Mouse (Mus musculus) megakaryocyte progenitor cell, adult 5-6 weeks (primary cell): ENCODE measurements around the gene Gm28434. TPM values are rescaled to one million over a fixed set of nuclear protein-coding genes. Genes with fewer than 3 reads are reported as not detected.

Experiments
- ATAC-seq: replicated peaks from 2 replicates; pipeline ENCODE4 v1.8.0; 2016; ENCODE audit warnings: mild to moderate bottlenecking, moderate TSS enrichment, inconsistent platforms; ENCODE audit not compliant: poor library complexity
- total RNA-seq, 2 experiments: library from RNA; stranded (forward) in 1 of 2; stranded (reverse) in 1 of 2; fragments of 157-497, 149-512 nt in 1 of 2; fragments of 200-1000 nt in 1 of 2; gene quantifications; 2 replicates each; pipeline versions ENCODE4 v1.2.3 to v1.2.4; 2015 to 2017

Gene Gm28434
- not detected in 2 replicates for total RNA-seq (2015)
- not detected in 2 replicates for total RNA-seq (2017)

- no peak for ATAC-seq
These were observed at the start of gene Gm28434, which contains the start of gene 2310003L06Rik for GRCm38 (mm10) chr5:87969201-87969600. Gene Gm28434, plus strand, starts transcription at chr5:87969517. Gene 2310003L06Rik, plus strand, starts transcription at chr5:87969459.

DNA sequence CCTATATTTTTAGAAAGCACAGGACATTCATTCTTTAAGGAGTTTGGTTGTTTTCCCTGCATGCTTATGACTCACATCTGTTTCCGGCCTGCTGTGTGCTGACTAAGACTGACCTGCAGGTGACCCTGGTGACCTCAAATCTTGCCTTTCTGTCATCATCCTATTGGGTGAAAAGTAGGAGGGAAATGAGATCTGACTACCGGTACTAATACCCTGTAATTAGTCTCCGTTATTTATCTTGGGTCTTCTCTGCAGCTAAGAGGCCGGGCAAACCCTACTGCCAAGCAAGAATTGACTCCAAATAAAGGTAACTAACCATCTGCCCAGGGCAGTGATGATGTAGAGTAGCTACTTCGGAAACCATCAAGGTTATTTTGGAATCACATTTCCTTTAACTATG, 43.9 kb upstream of the Gm28434 start, which contains the start of gene Csn3:
Gene Csn3, plus strand, starts transcription at position 208 of the 400 bp plus-strand sequence.
- ATAC-seq = no peak

GRCm38 (mm10) chr5:87931603-87932002, 37.7 kb upstream of the Gm28434 start:
- no peak for ATAC-seq

- ATAC-seq = no peak
These were observed 28.6 kb upstream of the Gm28434 start for GRCm38 (mm10) chr5:87940752-87941151.

GRCm38 (mm10) chr5:87942515-87942914, 26.8 kb upstream of the Gm28434 start:
- no peak for ATAC-seq

DNA sequence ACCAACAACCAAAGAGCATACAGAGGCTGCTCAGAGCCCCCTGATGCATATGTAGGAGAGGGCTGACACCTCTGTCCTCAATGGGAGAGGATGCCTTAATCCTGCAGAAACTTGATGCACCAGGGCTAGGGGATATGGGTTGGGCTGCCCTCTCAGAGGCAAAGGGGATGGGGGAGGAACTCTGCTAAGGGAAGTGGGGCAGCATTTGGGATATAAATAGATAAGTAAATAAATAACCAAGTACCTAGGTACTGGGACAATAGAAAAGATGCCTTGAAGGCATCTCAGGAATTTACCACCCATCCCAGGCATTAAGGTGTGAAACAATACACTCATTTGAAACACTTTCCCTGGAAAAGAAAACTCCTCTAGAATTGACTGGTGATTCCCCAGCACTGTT, 17.5 kb upstream of the Gm28434 start:
- no peak for ATAC-seq

DNA sequence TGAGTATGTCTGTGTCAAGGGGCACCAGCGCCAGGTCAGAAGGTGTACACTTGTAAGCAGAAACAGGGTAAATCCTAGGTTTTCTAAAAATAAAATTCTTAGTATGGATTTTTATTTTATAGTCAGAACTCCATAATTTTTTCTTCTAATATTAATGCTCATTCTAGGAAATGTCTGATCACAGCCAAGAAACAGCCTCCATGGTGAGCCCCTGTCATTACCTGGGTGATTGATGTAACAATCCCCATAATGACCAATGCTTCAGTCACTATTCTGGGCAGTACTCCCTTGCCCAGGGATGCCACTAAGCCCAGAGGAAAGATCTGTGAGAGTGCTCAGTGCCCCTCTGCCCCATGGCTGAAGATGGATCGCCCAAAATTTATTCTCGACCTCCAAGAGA, 9.8 kb downstream of the Gm28434 start, which contains the start of gene Cabs1:
Gene Cabs1, plus strand, starts transcription at position 301 of the 400 bp plus-strand sequence.
- ATAC-seq = no peak

DNA sequence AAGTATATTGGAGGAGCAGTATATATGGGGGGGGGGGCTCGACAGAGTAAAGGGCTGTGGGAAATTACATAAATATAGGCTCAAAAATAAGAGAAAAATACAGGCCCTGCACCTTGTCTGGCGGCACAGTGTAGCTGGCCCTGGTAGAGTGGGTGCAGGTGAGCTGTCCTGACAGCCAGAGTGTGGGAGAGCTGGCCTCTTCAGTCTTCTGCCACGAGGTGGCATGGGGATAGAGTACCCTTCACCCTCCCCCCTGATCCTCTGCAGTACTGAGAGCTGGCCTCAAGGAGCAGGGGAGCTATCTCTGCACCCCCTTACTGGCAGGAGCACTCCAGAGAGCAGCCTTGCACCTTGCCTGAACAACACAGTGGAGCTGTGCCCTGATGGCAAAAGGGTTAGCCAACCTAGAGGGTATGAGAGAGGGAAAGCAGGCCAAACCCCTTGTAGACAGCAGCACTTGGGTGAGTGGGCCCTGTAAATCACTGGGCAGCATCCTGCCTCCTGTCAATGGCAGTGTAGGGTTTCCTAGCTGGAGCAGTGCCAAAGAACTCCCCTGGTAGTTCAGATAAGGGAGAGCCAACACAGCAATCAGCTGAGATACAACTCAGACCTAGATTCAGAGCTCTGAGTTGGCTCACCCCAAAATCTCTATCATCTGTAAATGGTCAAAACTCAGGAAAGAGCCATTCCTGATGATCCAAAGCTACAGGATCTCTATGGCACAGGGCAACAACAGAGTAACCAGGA, 13.3 kb downstream of the Gm28434 start:
- no peak for ATAC-seq

DNA sequence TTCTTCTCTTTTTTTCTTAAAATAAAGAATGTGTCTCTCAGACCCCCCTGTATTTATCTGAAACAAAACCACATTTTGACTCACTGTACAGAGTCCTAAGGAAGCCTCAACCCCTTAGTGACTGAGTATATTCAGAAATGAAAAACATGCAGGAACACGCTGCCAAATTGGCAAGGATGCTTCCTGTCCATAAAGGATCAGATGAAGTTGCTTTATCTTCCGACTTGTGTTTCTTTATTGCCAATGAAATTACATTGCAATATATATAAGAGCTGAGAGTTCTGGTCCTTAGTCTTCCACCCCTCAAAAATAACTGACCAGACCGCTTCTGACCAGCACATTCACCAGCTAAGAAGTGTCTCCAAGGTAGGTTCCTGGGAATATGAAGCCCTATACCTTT, 32.9 kb downstream of the Gm28434 start, which contains the start of gene Smr3a:
Gene Smr3a, plus strand, starts transcription at position 301 of the 400 bp plus-strand sequence.
- ATAC-seq = no peak

DNA sequence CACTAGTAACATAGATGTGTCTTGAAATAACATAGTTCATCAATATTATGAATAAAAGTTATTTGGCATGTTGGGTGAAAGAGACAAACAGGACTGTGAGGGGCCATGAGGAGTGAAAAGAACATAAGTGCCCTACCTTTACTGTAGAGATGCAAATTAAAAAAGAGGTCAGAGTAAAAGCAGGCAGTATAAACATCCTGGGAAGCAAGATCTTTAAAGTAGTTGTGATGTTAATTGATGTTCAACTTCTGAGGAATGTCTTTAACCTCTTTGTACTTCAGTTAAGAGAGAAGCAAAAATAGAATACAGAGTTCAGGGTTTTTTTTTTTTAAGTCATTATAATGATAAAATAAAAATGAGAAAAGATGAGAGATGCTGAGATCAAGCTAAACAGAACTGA, 35.9 kb downstream of the Gm28434 start:
- no peak for ATAC-seq

Other genes starting within 250 kb of the Gm28434 start
- gene Csn1s2a, start 194.9 kb upstream of the Gm28434 start, total RNA-seq (2015) = not detected in 2 replicates
- gene Csn1s2a, start 194.9 kb upstream of the Gm28434 start, total RNA-seq (2017) = not detected in 2 replicates
- gene Csn1s2b, start 161.4 kb upstream of the Gm28434 start, total RNA-seq (2015) = not detected in 2 replicates
- gene Csn1s2b, start 161.4 kb upstream of the Gm28434 start, total RNA-seq (2017) = not detected in 2 replicates
- gene Prr27, start 143.8 kb upstream of the Gm28434 start, total RNA-seq (2015) = not detected in 2 replicates
- not detected in 2 replicates for gene Prr27, start 143.8 kb upstream of the Gm28434 start, total RNA-seq (2017)
- gene Odam, start 84.5 kb upstream of the Gm28434 start, total RNA-seq (2015) = not detected in 2 replicates
- gene Odam, start 84.5 kb upstream of the Gm28434 start, total RNA-seq (2017) = not detected in 2 replicates
- gene Csn3, start 43.9 kb upstream of the Gm28434 start, total RNA-seq (2015) = not detected in 2 replicates
- not detected in 2 replicates for gene Csn3, start 43.9 kb upstream of the Gm28434 start, total RNA-seq (2017)
- not detected in 2 replicates for gene 2310003L06Rik, start 58 bp upstream of the Gm28434 start, total RNA-seq (2015)
- gene 2310003L06Rik, start 58 bp upstream of the Gm28434 start, total RNA-seq (2017) = not detected in 2 replicates
- gene Cabs1, start 9.9 kb downstream of the Gm28434 start, total RNA-seq (2015) = not detected in 2 replicates
- not detected in 2 replicates for gene Cabs1, start 9.9 kb downstream of the Gm28434 start, total RNA-seq (2017)
- not detected in 2 replicates for gene Smr3a, start 33.0 kb downstream of the Gm28434 start, total RNA-seq (2015)
- gene Smr3a, start 33.0 kb downstream of the Gm28434 start, total RNA-seq (2017) = not detected in 2 replicates
- gene Smr2, start 117.0 kb downstream of the Gm28434 start, total RNA-seq (2015) = not detected in 2 replicates
- not detected in 2 replicates for gene Smr2, start 117.0 kb downstream of the Gm28434 start, total RNA-seq (2017)
- gene Gm11116, start 142.0 kb downstream of the Gm28434 start, total RNA-seq (2015) = not detected in 2 replicates
- not detected in 2 replicates for gene Gm11116, start 142.0 kb downstream of the Gm28434 start, total RNA-seq (2017)
- not detected in 2 replicates for gene Gm11115, start 184.6 kb downstream of the Gm28434 start, total RNA-seq (2015)
- gene Gm11115, start 184.6 kb downstream of the Gm28434 start, total RNA-seq (2017) = not detected in 2 replicates